Mouse (Mus musculus) embryonic facial prominence, embryonic 10.5 days (tissue): ENCODE data around the gene Atp13a5. TPM values are rescaled to one million over a fixed set of nuclear protein-coding genes. Genes with fewer than 3 reads are reported as not detected.

Experiments
- DNase-seq: peaks from one replicate; pipeline ENCODE4 v3.0.0-alpha.2; 2017; ENCODE audit warnings: low spot score
- H3K27ac ChIP-seq: fragments of 300-500 bp; sonication (generic); replicated peaks from 2 replicates; pipeline ENCODE4 v1.5.1; 2016; ENCODE audit warnings: mild to moderate bottlenecking
- H3K27me3 ChIP-seq: fragments of 300-500 bp; sonication (generic); replicated peaks from 2 replicates; pipeline ENCODE4 v1.6.1; 2016; ENCODE audit warnings: low read depth, mild to moderate bottlenecking; ENCODE audit not compliant: poor library complexity, severe bottlenecking
- H3K36me3 ChIP-seq: fragments of 300-500 bp; sonication (generic); replicated peaks from 2 replicates; pipeline ENCODE4 v1.6.1; 2016; ENCODE audit warnings: mild to moderate bottlenecking, moderate library complexity
- H3K4me1 ChIP-seq: fragments of 300-500 bp; sonication (generic); 2 replicates; pipeline ENCODE4 v1.6.1; 2016
- H3K4me3 ChIP-seq: fragments of 300-500 bp; sonication (generic); 2 replicates; pipeline ENCODE4 v1.5.1; 2016; ENCODE audit warnings: mild to moderate bottlenecking, moderate library complexity
- H3K9me3 ChIP-seq: fragments of 300-500 bp; sonication (generic); 2 replicates; pipeline ENCODE4 v1.6.1; 2016; ENCODE audit warnings: mild to moderate bottlenecking
- WGBS: fragments of 180-500 bp; shearing (Covaris S2); methylation state at CpG from one replicate; pipeline ENCODE4 v1.1.7; 2016; 5-methylcytosine and 5-hydroxymethylcytosine counted together
- polyA plus RNA-seq: library from polyadenylated mRNA; unstranded; fragments of >200 nt; fragmentation: Nextera tagmentation; extraction: Ambion mirVana; gene quantifications from 2 replicates; pipeline ENCODE4 v1.2.1, GENCODE M21; 2016

Atp13a5 gene
- polyA plus RNA-seq, 1 experiment from 2014 or later: not detected

GRCm38 (mm10) chr16:29195156-29195555 lies 183.4 kb downstream of the Atp13a5 start:
- no peak for DNase-seq
- Histone ChIP-seq H3K27me3 (peaks cover 8% of the 10 kb centered on the region; the same call in 1 of the 2 replicates), H3K9me3 (no peaks in the 10 kb centered on the region), H3K27ac (no peak overlapping the region), H3K4me1 (peaks cover 20% of the 10 kb centered on the region), H3K36me3 (no peaks in the 10 kb centered on the region), H3K4me3 (no peak overlapping the region)
- 89% methylated on average over 1 of the region's 1 CpGs for WGBS

GRCm38 (mm10) chr16:29193981-29194380 lies 184.6 kb downstream of the Atp13a5 start:
- no peaks in the 10 kb centered on the region for H3K36me3 ChIP-seq
- no peaks in the 10 kb centered on the region for H3K9me3 ChIP-seq
- H3K4me3 ChIP-seq: no peak overlapping the region
- peaks cover 8% of the 10 kb centered on the region; the same call in 1 of the 2 replicates for H3K27me3 ChIP-seq
- no peak overlapping the region for H3K27ac ChIP-seq
- WGBS: 82% methylated on average over 4 of the region's 4 CpGs
- no peak for DNase-seq
- peaks cover 18% of the 10 kb centered on the region for H3K4me1 ChIP-seq

- peaks cover 7% of the 10 kb centered on the region for H3K4me1 ChIP-seq
- H3K4me3 ChIP-seq: no peak overlapping the region
- DNase-seq: no peak
- H3K9me3 ChIP-seq: no peaks in the 10 kb centered on the region
- no peak overlapping the region for H3K27ac ChIP-seq
- WGBS: 33% methylated on average over 5 of the region's 5 CpGs
- H3K36me3 ChIP-seq: no peaks in the 10 kb centered on the region
- peaks cover 8% of the 10 kb centered on the region; the same call in 1 of the 2 replicates for H3K27me3 ChIP-seq
Measured at GRCm38 (mm10) chr16:29192911-29193310, 185.6 kb downstream of the Atp13a5 start.

Other genes with a start within 250 kb of the Atp13a5 start
- 0.92 and 1.5 TPM in 2 replicates for gene Hrasls, start 169.0 kb downstream of the Atp13a5 start, polyA plus RNA-seq
- gene Atp13a4, start 166.1 kb upstream of the Atp13a5 start, polyA plus RNA-seq: not detected in 2 replicates
- 43.1 and 44.0 TPM in 2 replicates for gene Opa1, start 200.6 kb upstream of the Atp13a5 start, polyA plus RNA-seq